Mouse (Mus musculus) left cerebral cortex, postnatal 25 days (tissue): Measurements from ENCODE around the gene Psma3. TPM values are rescaled to one million over a fixed set of nuclear protein-coding genes. Genes with fewer than 3 reads are reported as not detected.
"Not testable (repeated sequence)": the region's sequence is repeated elsewhere in the genome, so short reads cannot be mapped to it uniquely, and the experiment has no call there.

ENCODE experiments used
- DNase-seq, 2 experiments: peaks; one replicate each; pipeline ENCODE4 v3.0.0; 2022; ENCODE audit warnings: low spot score in 2 of 2, mixed read lengths in 1 of 2
- intact Hi-C: fragments of 180-260 bp; cut with DNase I; formaldehyde crosslinking; loops from one replicate; pipeline ENCODE4 v1.15.1; 2025
- total RNA-seq, 2 experiments: library from RNA; stranded (reverse); gene quantifications; 2 replicates each; pipeline ENCODE4 v1.2.3; 2021

Gene Psma3
- total RNA-seq, 2 experiments from 2014 or later: 202 to 204 TPM

GRCm38 (mm10) chr12:70999423-70999903, 25.0 kb downstream of the Psma3 start:
- peak in 1 of 2 experiments; percentile 26 for DNase-seq
- intact Hi-C loops: no loop called here

- DNase-seq: no peak
- intact Hi-C loops: no loop called here
Observed at GRCm38 (mm10) chr12:71000344-71000743, 25.9 kb downstream of the Psma3 start.

- intact Hi-C loops: no loop called here
- no peak for DNase-seq
Observed at GRCm38 (mm10) chr12:71001456-71001855, 27.0 kb downstream of the Psma3 start.

GRCm38 (mm10) chr12:71003760-71004426, 29.5 kb downstream of the Psma3 start:
- intact Hi-C loops: no loop called here
- no peak for DNase-seq

GRCm38 (mm10) chr12:71006141-71006540, 31.7 kb downstream of the Psma3 start:
- intact Hi-C loops: no loop called here
- DNase-seq: no peak

GRCm38 (mm10) chr12:71006901-71007300, 32.5 kb downstream of the Psma3 start:
- intact Hi-C loops: no loop called here
- DNase-seq: no peak

- peak in 1 of 2 experiments; percentile 53 for DNase-seq
- intact Hi-C loops: no loop called here
Observed at GRCm38 (mm10) chr12:71009769-71010168, 35.3 kb downstream of the Psma3 start.

- intact Hi-C loops: loop anchor here (1.0 kb wide), 1 partner anchor 41 kb away; the partner anchor contains the start of gene Psma3
- DNase-seq: peak; percentile 27 to 39
Observed at GRCm38 (mm10) chr12:71014845-71015362, 40.5 kb downstream of the Psma3 start.

- intact Hi-C loops: loop anchor here (1.0 kb wide), 1 partner anchor 41 kb away; the partner anchor contains the start of gene Psma3
- DNase-seq: peak; percentile 99 to 100
Observed at GRCm38 (mm10) chr12:71015363-71016210, 41.2 kb downstream of the Psma3 start, which contains the start of gene Arid4a. TSS of gene Arid4a (plus strand) at chr12:71015990.

GRCm38 (mm10) chr12:71016211-71016502, 41.7 kb downstream of the Psma3 start:
- no peak for DNase-seq
- intact Hi-C loops: no loop called here

GRCm38 (mm10) chr12:71016503-71017241, 42.3 kb downstream of the Psma3 start:
- DNase-seq: no peak
- intact Hi-C loops: no loop called here

GRCm38 (mm10) chr12:71017242-71017571, 42.8 kb downstream of the Psma3 start:
- intact Hi-C loops: no loop called here
- DNase-seq: no peak

GRCm38 (mm10) chr12:71017827-71018226, 43.4 kb downstream of the Psma3 start:
- intact Hi-C loops: no loop called here
- no peak for DNase-seq

GRCm38 (mm10) chr12:71019211-71019610, 44.8 kb downstream of the Psma3 start:
- no peak for DNase-seq
- intact Hi-C loops: no loop called here

- intact Hi-C loops: no loop called here
- no peak for DNase-seq
Observed at GRCm38 (mm10) chr12:71024411-71024810, 50.0 kb downstream of the Psma3 start.

GRCm38 (mm10) chr12:71028265-71028664, 53.8 kb downstream of the Psma3 start:
- intact Hi-C loops, DNase-seq: not testable (repeated sequence)

- no peak for DNase-seq
- intact Hi-C loops: no loop called here
Observed at GRCm38 (mm10) chr12:71030260-71030659, 55.8 kb downstream of the Psma3 start.

- no peak for DNase-seq
- intact Hi-C loops: no loop called here
Observed at GRCm38 (mm10) chr12:71030722-71031121, 56.3 kb downstream of the Psma3 start.

- DNase-seq: no peak
- intact Hi-C loops: no loop called here
Observed at GRCm38 (mm10) chr12:71035826-71036225, 61.4 kb downstream of the Psma3 start.
